11 mouse cellular contexts compared by ENCODE assay signal in the genomic region with DNA sequence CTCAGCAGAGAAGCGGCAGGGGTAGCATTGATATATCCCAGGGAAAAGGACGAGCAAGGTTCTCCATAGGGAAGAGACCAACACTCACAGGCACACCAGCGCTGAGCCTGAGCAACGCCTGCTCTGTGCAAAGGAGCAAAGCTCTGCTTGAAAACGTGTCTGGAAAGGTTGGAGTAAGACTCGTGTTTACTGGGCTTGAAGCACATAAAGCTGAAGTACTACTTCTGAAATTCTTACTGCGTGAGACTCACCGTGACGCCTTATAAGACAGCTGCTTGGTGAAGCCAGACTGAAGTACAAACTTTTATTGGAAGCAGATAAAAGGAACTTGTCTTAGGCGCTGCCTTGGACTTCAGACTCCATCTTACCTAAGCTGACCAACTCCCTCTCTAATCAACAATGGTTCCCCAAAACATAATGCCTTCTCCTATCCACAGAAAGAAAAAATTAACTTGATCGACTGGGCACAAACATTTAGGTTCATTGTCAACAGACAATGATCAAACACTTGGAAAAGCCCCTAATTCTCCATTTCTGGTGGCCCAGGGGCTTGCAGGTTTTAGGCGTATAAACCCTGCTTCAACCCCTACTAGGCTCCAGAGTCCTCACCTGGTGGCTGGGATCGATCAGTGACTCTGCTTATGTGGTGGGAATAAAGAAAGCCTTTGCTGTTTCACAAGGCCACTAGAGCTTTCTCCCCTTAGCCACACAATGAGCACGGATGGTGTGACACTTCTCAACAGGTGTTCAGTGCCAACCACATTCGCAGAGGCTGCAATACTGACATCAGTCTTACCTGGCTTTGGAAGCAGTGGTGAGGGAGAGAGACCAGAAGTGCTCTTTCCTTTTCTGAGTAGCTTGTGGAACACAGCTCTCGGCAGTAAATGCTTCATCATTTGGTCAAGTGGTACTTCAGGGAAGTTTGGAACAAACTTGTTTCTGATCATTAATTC.
"Had no signal": no experiment of that assay in that cellular context is flagged by ENCODE, and none has a peak within 500 bp of the region (broad histone marks: within the 10 kb centered on the region; RNA-seq: fewer than 3 reads in every experiment).

No protein-coding gene starts in this region.

- H3K4me3 ChIP-seq: limb, embryonic 10.5 days; liver, embryonic 15.5 days; megakaryocyte, embryonic 14.5 days; midbrain, embryonic 15.5 days; neural tube, embryonic 13.5 days had no signal

- H3K4me1 ChIP-seq: liver, embryonic 15.5 days; midbrain, embryonic 15.5 days had no signal

- H3K27me3 ChIP-seq: liver, embryonic 15.5 days; megakaryocyte, embryonic 14.5 days; midbrain, embryonic 15.5 days; neural tube, embryonic 13.5 days had no signal

- H3K9me3 ChIP-seq: limb, embryonic 10.5 days; liver, embryonic 15.5 days; megakaryocyte, embryonic 14.5 days; midbrain, embryonic 15.5 days; neural tube, embryonic 13.5 days had no signal

- DNase-seq: spleen, adult 18-20 months; thymus, postnatal 14 days had no signal

- ATAC-seq: midbrain, embryonic 15.5 days had no signal

- H3K27ac ChIP-seq: hindbrain, embryonic 14.5 days; limb, embryonic 10.5 days; liver, embryonic 15.5 days; macrophage; midbrain, embryonic 15.5 days; neural tube, embryonic 13.5 days had no signal

- H3K4me2 ChIP-seq: hindbrain, embryonic 14.5 days; liver, embryonic 11.5 days; liver, embryonic 15.5 days; midbrain, embryonic 11.5 days; midbrain, embryonic 15.5 days; neural tube, embryonic 13.5 days had no signal

- H3K36me3 ChIP-seq: limb, embryonic 10.5 days; liver, embryonic 15.5 days; midbrain, embryonic 15.5 days; neural tube, embryonic 13.5 days had no signal

- H3K9ac ChIP-seq: hindbrain, embryonic 14.5 days; liver, embryonic 15.5 days; midbrain, embryonic 15.5 days; neural tube, embryonic 13.5 days had no signal
